Mouse (Mus musculus) embryo, embryonic 9.5 days (tissue): ENCODE measurements around the gene Zfp120.
A peak's percentile ranks its signal among the peaks of the same experiment; 100 is the strongest.
"Not testable (repeated sequence)": the region's sequence is repeated elsewhere in the genome, so short reads cannot be mapped to it uniquely, and the experiment has no call there.

Experiments used
- DNase-seq: peaks from one replicate; pipeline ENCODE4 v3.0.0-alpha.2; 2017; ENCODE audit errors: extremely low spot score

Zfp120 gene

DNA sequence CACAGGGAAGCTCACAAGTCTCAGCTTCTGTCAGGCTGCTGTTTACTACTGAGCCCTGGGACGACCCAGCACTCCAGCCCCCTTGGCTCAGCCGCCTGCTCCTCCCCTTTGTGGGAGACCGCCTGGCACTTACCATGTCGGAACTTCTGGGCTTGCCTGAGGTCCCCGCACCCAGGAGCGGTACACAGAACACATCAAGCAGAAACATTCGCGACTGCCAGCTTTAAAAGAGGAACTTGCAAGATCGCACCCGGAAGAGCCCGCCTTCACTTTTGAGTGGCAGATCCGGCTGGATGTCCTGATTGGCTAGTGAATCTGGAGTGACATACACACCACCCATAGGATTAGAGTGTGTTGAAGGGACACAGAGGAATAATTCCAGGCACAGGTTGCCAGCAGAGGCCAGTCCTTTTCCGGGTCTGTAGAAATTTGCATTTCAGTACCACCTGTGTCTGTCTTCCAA lies at the start of gene Zfp120:
Zfp120 (minus strand) TSS at position 274 of the 463 bp plus-strand sequence.
- DNase-seq, result peak; percentile 75

DNA sequence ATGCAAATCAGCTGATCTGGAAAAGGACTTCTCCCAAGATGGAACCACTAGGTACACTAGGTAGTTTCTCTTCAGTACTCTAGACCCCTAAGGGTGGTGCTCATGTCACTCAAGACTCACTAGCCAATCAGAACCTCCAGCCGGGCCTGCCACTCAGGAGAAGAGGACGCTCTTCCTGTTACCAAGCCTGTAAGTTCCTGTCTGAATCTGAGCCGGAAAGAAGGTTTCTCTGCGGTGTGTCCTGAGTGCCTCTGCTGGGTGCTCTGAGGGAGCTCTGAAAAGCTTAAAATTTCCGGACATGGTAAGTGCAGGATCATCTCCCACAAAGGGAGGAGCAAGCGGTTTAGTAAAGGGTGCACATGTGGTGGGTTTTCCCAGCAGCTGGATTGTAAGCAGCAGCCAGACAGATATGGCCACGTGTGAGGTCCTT lies 45.1 kb upstream of the Zfp120 start, which contains the start of gene Gm14139:
Gm14139 (plus strand) TSS at position 186 of the 430 bp plus-strand sequence.
- DNase-seq, result not testable (repeated sequence)

DNA sequence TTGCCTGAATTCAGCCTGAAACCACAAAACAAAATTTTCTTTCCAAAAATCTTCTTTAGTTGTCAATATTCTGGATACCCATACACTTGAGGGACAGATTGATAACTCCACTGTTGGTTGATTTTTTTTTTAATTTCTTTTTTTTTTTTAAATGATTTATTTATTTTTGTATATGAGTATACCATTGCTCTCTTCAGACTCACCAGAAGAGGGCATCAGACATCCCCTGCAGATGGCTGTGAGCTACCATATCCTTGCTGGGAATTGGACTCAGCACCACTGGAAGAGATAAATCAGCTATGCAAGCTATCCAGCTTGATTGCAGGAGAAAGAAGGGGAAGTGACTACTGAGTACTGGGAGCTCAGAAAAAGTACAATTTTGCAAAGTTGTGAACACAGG lies 44.5 kb upstream of the Zfp120 start:
- not testable (repeated sequence) for DNase-seq

DNA sequence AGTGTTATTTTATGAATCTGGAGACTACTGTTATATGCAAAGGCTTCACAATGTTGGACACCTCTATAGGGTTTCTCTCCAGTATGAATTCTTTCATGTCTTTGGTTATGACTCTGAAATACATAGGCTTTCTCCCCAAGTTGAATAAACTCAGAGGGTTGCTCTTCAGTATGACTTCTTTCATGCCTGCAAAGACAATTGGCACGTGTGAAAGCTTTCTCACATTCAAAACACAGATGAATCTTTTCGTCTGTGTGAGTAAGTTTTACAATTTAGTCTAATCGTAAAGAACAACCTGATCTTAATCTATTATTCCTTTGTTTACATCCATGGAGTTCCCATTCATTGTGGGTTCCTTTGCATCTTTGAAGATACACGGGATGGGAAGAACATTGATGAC lies 43.1 kb upstream of the Zfp120 start, which contains the start of gene Gm10770:
Gm10770 (minus strand) TSS at position 101 of the 400 bp plus-strand sequence.
- DNase-seq, result not testable (repeated sequence)

DNA sequence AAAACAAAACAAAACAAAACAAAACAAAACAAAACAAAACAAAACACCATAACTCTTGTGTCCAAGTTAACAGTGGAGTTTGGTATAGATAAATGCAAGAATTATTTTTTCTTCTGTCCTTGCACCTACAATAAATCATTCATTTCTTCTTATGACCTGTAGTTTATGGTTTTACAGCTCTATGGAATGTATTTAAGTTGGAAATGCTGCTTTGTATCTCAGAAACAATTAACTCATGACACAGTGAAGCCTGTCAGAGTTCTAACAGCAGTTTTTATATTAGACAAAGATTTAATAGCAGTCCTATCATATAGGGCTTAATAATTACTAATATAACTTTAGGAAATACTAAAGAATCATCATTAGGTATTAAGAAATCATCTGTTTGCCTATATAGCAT lies 37.3 kb upstream of the Zfp120 start:
- DNase-seq, result no peak

DNA sequence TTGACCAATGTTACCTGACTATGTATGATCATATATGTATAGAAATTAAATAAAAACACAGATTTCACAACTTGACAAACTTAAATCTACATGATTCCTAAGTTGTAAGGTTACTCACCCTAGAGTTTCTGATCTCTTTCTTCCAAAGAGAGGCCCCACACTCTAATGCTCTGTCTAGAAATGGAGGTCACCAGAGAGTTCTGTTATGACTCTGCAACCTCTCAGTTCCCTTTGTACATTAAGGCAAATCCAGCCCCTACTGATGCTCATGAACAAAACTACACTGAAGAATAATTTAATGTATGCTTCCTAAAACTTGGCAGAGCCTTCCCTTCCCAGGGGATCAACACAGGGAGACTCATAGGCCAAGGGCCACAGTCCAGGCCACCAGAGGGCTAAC lies 30.2 kb upstream of the Zfp120 start:
- DNase-seq, result no peak

DNA sequence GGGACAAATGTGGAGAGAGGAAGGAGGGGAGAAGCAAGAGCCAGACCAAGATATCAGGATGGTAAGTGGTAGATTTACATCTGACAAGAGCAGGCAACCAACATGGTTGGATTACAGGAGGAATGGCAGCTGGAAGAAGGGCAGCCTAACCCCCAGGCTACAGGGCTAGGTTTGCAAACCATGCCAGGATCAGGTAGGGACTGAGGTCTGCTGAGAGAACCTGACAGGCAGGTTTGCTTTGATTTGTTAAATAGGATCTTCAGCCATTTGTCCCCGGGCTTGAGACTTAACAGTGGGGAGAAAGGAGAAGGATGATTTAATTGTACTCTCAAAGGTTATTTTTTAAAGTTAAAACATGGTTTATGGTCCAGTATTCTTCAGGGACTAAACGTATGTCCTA lies 3.7 kb downstream of the Zfp120 start:
- DNase-seq, result no peak

DNA sequence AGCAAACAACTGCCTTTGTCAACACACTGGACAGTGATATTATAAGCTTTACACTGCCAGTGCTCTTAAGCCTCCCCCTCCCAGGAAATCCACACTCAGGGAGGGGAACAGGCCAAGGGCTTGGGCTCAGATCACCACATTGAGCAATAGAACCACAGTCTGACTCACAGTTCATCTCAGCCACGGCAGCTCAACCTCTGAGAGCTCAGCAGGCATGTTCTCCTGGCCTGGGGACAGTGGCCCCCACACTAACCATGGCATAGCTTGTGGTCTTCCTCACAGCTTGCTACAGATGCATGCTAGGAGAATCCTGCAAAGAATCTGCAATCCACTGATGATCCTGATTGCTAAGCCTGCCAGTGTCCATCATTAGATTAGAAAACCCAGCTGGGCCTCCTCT lies 4.5 kb downstream of the Zfp120 start:
- DNase-seq, result not testable (repeated sequence)

DNA sequence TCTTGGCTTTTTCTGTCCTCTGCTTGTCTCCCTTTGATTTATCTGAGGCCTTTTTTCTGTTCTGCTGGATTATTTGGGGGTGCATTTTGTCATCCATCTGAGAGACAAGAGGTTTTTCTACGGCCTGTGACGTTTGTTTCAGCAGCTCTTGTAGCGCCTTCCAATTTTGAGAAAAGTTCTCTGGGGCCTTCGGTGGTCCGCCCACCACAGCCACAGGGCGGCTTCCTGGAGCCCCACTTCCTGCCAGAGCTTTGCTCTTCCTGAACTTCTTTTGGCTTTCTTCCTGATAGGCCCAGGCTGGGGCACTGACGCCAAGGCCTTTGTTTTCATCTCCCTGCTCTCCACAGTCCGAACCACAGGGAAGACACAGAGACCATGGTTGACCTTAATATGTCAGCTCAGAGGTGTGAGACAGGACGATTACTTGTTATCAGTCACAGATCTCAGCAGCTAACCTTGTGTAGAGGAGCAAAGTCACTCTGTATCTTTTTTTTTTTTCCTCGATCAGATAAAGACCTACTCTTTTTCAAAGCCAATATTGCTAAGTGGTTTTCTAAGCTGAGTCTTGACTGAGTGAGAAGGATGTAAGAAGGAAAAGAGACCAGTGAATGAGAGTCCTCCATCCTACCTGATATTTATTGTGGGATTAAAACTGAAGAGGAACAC lies 25.1 kb downstream of the Zfp120 start:
- DNase-seq, result no peak

DNA sequence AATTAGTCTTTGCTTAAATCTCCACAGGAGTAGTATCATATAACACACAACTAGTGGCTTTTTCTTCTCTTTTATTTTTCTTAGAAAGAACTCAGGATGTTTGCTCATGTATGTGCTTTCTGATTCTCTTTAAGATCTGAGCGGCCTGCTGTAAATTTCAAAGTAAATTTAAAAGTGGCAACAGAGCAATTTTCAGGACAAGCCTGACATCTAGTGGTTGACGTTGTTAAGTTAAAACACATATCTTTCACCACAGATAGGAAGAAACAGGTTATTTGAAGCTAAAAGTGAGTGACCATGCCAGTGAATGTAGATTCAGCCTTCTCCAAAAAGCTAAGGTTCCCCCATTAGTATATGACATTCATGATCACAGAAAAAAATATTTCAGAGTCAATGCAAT lies 36.9 kb downstream of the Zfp120 start:
- peak; percentile 27 for DNase-seq
